Mouse (Mus musculus) heart, postnatal 0 days (tissue): ENCODE results near the gene Cltrn. TPM values are rescaled to one million over a fixed set of nuclear protein-coding genes. Genes with fewer than 3 reads are reported as not detected.

Experiments
- ATAC-seq: fragments of 200-750 bp; cut with Nextera tagmentation; 2 replicates; pipeline ENCODE4 v1.8.0; 2017; ENCODE audit warnings: low read depth, moderate number of reproducible peaks, moderate library complexity; ENCODE audit not compliant: insufficient read depth
- DNase-seq: peaks from one replicate; pipeline ENCODE4 v3.0.0-alpha.2; 2016; ENCODE audit warnings: low spot score
- H3K27ac ChIP-seq: fragments of 300-500 bp; sonication (generic); 2 replicates; pipeline ENCODE4 v1.5.1; 2014; ENCODE audit warnings: low read depth, mild to moderate bottlenecking
- H3K27me3 ChIP-seq: fragments of 300-500 bp; sonication (generic); 2 replicates; pipeline ENCODE4 v1.6.1; 2014; ENCODE audit warnings: low read length, mixed read lengths; ENCODE audit not compliant: control insufficient read depth, insufficient read depth
- H3K36me3 ChIP-seq: fragments of 300-500 bp; sonication (generic); replicated peaks from 2 replicates; pipeline ENCODE4 v1.6.1; 2014; ENCODE audit warnings: low read length, mixed read lengths; ENCODE audit not compliant: control insufficient read depth, insufficient read depth
- H3K4me1 ChIP-seq: fragments of 300-500 bp; sonication (generic); 2 replicates; pipeline ENCODE4 v1.6.1; 2014; ENCODE audit warnings: antibody characterized with exemption; ENCODE audit not compliant: control insufficient read depth, insufficient read depth
- H3K4me2 ChIP-seq: fragments of 300-500 bp; sonication (generic); 2 replicates; pipeline ENCODE4 v1.6.1; 2014; ENCODE audit warnings: low read depth, mild to moderate bottlenecking, low read length, moderate library complexity
- H3K4me3 ChIP-seq: fragments of 300-500 bp; sonication (generic); 2 replicates; pipeline ENCODE4 v1.5.1; 2014; ENCODE audit warnings: low read depth, low read length
- H3K9ac ChIP-seq: fragments of 300-500 bp; sonication (generic); replicated peaks from 2 replicates; pipeline ENCODE4 v1.6.1; 2014; ENCODE audit warnings: low read depth, low read length, mixed read lengths
- H3K9me3 ChIP-seq: fragments of 300-500 bp; sonication (generic); replicated peaks from 2 replicates; pipeline ENCODE4 v1.6.1; 2016; ENCODE audit warnings: low read length; ENCODE audit not compliant: control insufficient read depth
- CTCF ChIP-seq: IDR thresholded peaks from 2 replicates; pipeline ENCODE4 v1.5.1; 2016; ENCODE audit warnings: antibody characterized with exemption, control low read depth, low read depth
- EP300 ChIP-seq: IDR thresholded peaks from 2 replicates; pipeline ENCODE4 v1.6.1; 2016; ENCODE audit warnings: antibody characterized with exemption, low read depth
- whole genome bisulfite sequencing: fragments of 180-500 bp; shearing (Covaris S2); extraction: QIAGEN DNeasy Blood & Tissue Kit; methylation state at CpG from one replicate; pipeline ENCODE4 v1.1.7; 2014; 5-methylcytosine and 5-hydroxymethylcytosine counted together
- polyA plus RNA-seq: library from polyadenylated mRNA; unstranded; fragments of >200 nt; fragmentation: Nextera tagmentation; extraction: Ambion mirVana; gene quantifications from 2 replicates; pipeline ENCODE4 v1.2.1, GENCODE M21; 2015
- total RNA-seq: library from RNA; depleted of rRNA; stranded (reverse); fragments of >200 nt; gene quantifications from 2 replicates; pipeline ENCODE4 v1.2.3, GENCODE M21; 2014; ENCODE audit warnings: low replicate concordance

Gene Cltrn
- total and polyA plus RNA-seq, 2 experiments from 2014 or later, result not detected

- DNase-seq (no peak), ATAC-seq (no peak)
- Histone ChIP-seq H3K36me3 (no peaks in the 10 kb centered on the region), H3K9me3 (no peaks in the 10 kb centered on the region), H3K4me3 (no peak overlapping the region), H3K4me1 (no peaks in the 10 kb centered on the region), H3K4me2 (no peak overlapping the region), H3K9ac (no peak overlapping the region), H3K27ac (no peak overlapping the region), H3K27me3 (no peaks in the 10 kb centered on the region)
- WGBS, result 61% methylated on average over 4 of the region's 4 CpGs
- TF ChIP-seq CTCF (no peak), EP300 (no peak)
These were observed 29.6 kb upstream of the Cltrn start for GRCm38 (mm10) chrX:164059070-164059469.

GRCm38 (mm10) chrX:164066185-164066584 lies 22.4 kb upstream of the Cltrn start:
- Histone ChIP-seq H3K36me3 (no peaks in the 10 kb centered on the region), H3K9me3 (no peaks in the 10 kb centered on the region), H3K27me3 (no peaks in the 10 kb centered on the region), H3K4me3 (no peak overlapping the region), H3K4me1 (no peaks in the 10 kb centered on the region), H3K9ac (no peak overlapping the region), H3K27ac (no peak overlapping the region), H3K4me2 (no peak overlapping the region)
- peak; percentile 76 for DNase-seq
- no peak for TF ChIP-seq EP300
- TF ChIP-seq CTCF, result peak; percentile 78
- ATAC-seq, result peak; percentile 63
- 8% methylated on average over 2 of the region's 2 CpGs for WGBS

GRCm38 (mm10) chrX:164068968-164069367 lies 19.7 kb upstream of the Cltrn start:
- Histone ChIP-seq H3K4me1 (no peaks in the 10 kb centered on the region), H3K4me3 (no peak overlapping the region), H3K27ac (no peak overlapping the region), H3K4me2 (no peak overlapping the region), H3K9ac (no peak overlapping the region), H3K9me3 (no peaks in the 10 kb centered on the region), H3K36me3 (no peaks in the 10 kb centered on the region), H3K27me3 (no peaks in the 10 kb centered on the region)
- TF ChIP-seq EP300 (no peak), CTCF (no peak)
- 82% methylated on average over 4 of the region's 4 CpGs for WGBS
- ATAC-seq, result no peak
- no peak for DNase-seq

GRCm38 (mm10) chrX:164076040-164076775 lies 12.4 kb upstream of the Cltrn start, which contains the start of gene Siah1b:
Gene Siah1b (minus strand): TSS chrX:164076493.
- DNase-seq (peak; percentile 92), ATAC-seq (peak; percentile 98)
- peak within 1 kb of the TSS; percentile 46 for H3K9ac ChIP-seq
- H3K4me3 ChIP-seq, result peak within 1 kb of the TSS; percentile 52
- no peaks in the 10 kb centered on the region for H3K36me3 ChIP-seq
- 24% methylated on average over 46 of the region's 54 CpGs for WGBS
- peak within 1 kb of the TSS; percentile 76 for H3K27ac ChIP-seq
- no peaks in the 10 kb centered on the region for H3K4me1 ChIP-seq
- TF ChIP-seq EP300 (no peak), CTCF (no peak)
- H3K4me2 ChIP-seq, result peak within 1 kb of the TSS; percentile 77
- H3K9me3 ChIP-seq, result no peaks in the 10 kb centered on the region
- no peaks in the 10 kb centered on the region for H3K27me3 ChIP-seq

GRCm38 (mm10) chrX:164082030-164082429 lies 6.6 kb upstream of the Cltrn start:
- 82% methylated on average over 9 of the region's 9 CpGs for WGBS
- H3K4me1 ChIP-seq, result no peaks in the 10 kb centered on the region
- H3K27me3 ChIP-seq, result no peaks in the 10 kb centered on the region
- no peak for ATAC-seq
- H3K9me3 ChIP-seq, result no peaks in the 10 kb centered on the region
- H3K4me3 ChIP-seq, result no peak overlapping the region
- no peak overlapping the region for H3K27ac ChIP-seq
- DNase-seq, result no peak
- H3K9ac ChIP-seq, result no peak overlapping the region
- no peak overlapping the region for H3K4me2 ChIP-seq
- no peak for TF ChIP-seq CTCF
- no peak for TF ChIP-seq EP300
- H3K36me3 ChIP-seq, result no peaks in the 10 kb centered on the region

- Histone ChIP-seq H3K27ac (no peak overlapping the region), H3K4me3 (no peak overlapping the region), H3K9me3 (no peaks in the 10 kb centered on the region), H3K9ac (no peak overlapping the region), H3K4me2 (no peak overlapping the region), H3K4me1 (no peaks in the 10 kb centered on the region), H3K36me3 (no peaks in the 10 kb centered on the region), H3K27me3 (no peaks in the 10 kb centered on the region)
- ATAC-seq, result no peak
- TF ChIP-seq EP300 (no peak), CTCF (no peak)
- WGBS, result 77% methylated on average over 11 of the region's 11 CpGs
- DNase-seq, result no peak
These were observed 1.3 kb downstream of the Cltrn start for GRCm38 (mm10) chrX:164089916-164090315.
